Mouse (Mus musculus): ENCODE results near the gene Gpr87.

DNA sequence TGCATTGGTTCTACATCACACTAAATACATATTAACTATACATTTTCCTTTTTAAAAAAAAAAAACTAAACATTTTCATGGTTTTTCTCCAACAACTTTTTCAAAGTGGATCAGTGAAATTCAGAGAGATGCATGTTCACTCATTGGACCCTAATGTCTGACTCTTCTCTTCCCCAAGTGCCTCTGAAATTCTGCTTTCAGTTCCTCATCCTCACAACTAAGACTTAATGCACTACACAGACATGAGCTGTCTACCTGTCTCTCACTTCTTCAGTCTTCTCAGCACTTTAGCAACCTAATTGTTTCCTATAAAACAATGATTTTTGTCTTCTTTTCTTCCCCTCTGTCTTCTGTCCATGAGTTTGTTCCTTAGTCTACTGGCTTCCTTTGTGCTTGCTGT is 30.5 kb upstream of the Gpr87 start:
- TF ChIP-seq CTCF (IDR thresholded peaks at IDR 0.05), result no peak
- no peak for TF ChIP-seq EP300 (IDR thresholded peaks at IDR 0.05)

Measured in lung, postnatal 0 days (tissue).